Mouse (Mus musculus) kidney, embryonic 16.5 days (tissue): ENCODE measurements around the gene Insig1. TPM values are rescaled to one million over a fixed set of nuclear protein-coding genes. Genes with fewer than 3 reads are reported as not detected.

Experiments used
- polyA plus RNA-seq: library from polyadenylated mRNA; unstranded; fragments of >200 nt; fragmentation: Nextera tagmentation; extraction: Ambion mirVana; gene quantifications from 2 replicates; pipeline ENCODE4 v1.2.1, GENCODE M21; 2015

Insig1 gene
- polyA plus RNA-seq, 1 experiment from 2014 or later, result 40.2 TPM

Other genes starting within 250 kb of the Insig1 start
- gene Htr5a, start 229.2 kb upstream of the Insig1 start, polyA plus RNA-seq, result not detected in 2 replicates
- 0.07 and 0.13 TPM in 2 replicates for gene En2, start 94.3 kb downstream of the Insig1 start, polyA plus RNA-seq
- gene Cnpy1, start 174.4 kb downstream of the Insig1 start, polyA plus RNA-seq, result 0.12 and 0.15 TPM in 2 replicates
- gene Rbm33, start 245.8 kb downstream of the Insig1 start, polyA plus RNA-seq, result 9.4 and 11.7 TPM in 2 replicates